Comparison of ENCODE assay signal across 9 mouse cellular contexts in the genomic region with DNA sequence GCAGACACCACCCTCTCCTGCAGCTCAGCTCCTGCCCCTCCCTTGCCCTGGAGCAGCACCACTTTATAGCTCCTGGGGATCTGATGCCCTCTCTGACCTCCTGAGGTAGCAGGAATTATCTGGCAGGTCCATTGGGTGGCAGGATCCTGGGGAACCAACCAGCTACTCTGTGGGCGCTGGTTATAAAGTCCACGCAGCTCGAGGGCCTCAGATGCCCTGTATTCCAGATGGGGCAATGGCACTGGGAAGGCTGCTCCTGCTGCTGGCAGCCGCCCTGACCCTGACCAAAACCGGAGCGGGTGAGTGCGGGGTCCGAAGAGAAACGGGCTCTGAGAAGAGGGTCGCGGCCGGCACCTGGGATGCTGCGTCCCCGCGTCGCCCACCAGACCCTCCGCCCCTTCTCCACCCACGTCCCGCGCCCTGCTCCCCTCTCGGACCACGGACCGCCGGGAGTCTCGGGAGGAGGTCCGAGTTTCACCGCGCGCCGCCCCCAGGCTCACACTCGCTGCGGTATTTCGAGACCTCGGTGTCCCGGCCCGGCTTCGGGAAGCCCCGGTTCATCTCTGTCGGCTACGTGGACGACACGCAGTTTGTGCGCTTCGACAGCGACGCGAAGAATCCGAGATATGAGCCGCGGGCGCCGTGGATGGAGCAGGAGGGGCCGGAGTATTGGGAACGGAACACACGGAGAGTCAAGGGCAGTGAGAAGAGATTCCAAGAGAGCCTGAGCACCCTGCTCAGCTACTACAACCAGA. TPM values are rescaled to one million over a fixed set of nuclear protein-coding genes. Genes with fewer than 3 reads are reported as not detected.
A peak's percentile ranks its signal among the peaks of the same experiment; 100 is the strongest.
DNase-seq lines count a peak whose midpoint lies in the region; ATAC-seq and TF ChIP-seq lines count a peak whose summit lies in the region.
"Had no signal": no experiment of that assay in that cellular context is flagged by ENCODE, and none has a peak within 500 bp of the region (broad histone marks: within the 10 kb centered on the region; RNA-seq: fewer than 3 reads in every experiment).

A gene (plus strand): TSS at position 79 of the 755 bp plus-strand sequence.

- no peaks in the 10 kb centered on the region for H3K9me3 ChIP-seq in forebrain, embryonic 13.5 days (replicated peaks)
- H3K9me3 ChIP-seq in liver, embryonic 11.5 days (ENCODE audit: control insufficient read depth, low read length) = no peaks in the 10 kb centered on the region
- H3K9me3 ChIP-seq in stomach, embryonic 15.5 days = no peaks in the 10 kb centered on the region

- no peaks in the 10 kb centered on the region for H3K36me3 ChIP-seq in testis, adult 2 months (ENCODE audit: control insufficient read depth, insufficient read depth, low read length)
- H3K36me3 ChIP-seq in forebrain, embryonic 13.5 days (ENCODE audit: poor library complexity, severe bottlenecking) = no peaks in the 10 kb centered on the region
- no peaks in the 10 kb centered on the region for H3K36me3 ChIP-seq in liver, embryonic 11.5 days (ENCODE audit: control insufficient read depth, insufficient read depth, low read length)
- no peaks in the 10 kb centered on the region for H3K36me3 ChIP-seq in stomach, embryonic 15.5 days

- H3K27me3 ChIP-seq in testis, adult 2 months (ENCODE audit: control insufficient read depth, insufficient read depth, low read length) = no peaks in the 10 kb centered on the region; the same call in 1 of the 2 replicates
- peaks cover 49% of the 10 kb centered on the region for H3K27me3 ChIP-seq in forebrain, embryonic 13.5 days
- peaks cover 21% of the 10 kb centered on the region for H3K27me3 ChIP-seq in liver, embryonic 11.5 days (replicated peaks; ENCODE audit: control insufficient read depth, insufficient read depth, low read length)
- peaks cover 17% of the 10 kb centered on the region; the same call in 1 of the 2 replicates for H3K27me3 ChIP-seq in stomach, embryonic 15.5 days (replicated peaks)

- no peak for ATAC-seq in forebrain, embryonic 13.5 days
- no peak for ATAC-seq in liver, embryonic 11.5 days (replicated peaks; ENCODE audit: low FRiP score)
- no peak for ATAC-seq in stomach, embryonic 15.5 days (ENCODE audit: insufficient read depth, low FRiP score, low read depth)

- 2% methylated on average over 52 of the region's 55 CpGs for WGBS in forebrain, embryonic 13.5 days
- WGBS in liver, embryonic 11.5 days = 4% methylated on average over 55 of the region's 55 CpGs
- 2% methylated on average over 55 of the region's 55 CpGs for WGBS in stomach, embryonic 15.5 days

- H3K9ac ChIP-seq in forebrain, embryonic 13.5 days = no peak within 1 kb of the TSS
- H3K9ac ChIP-seq in liver, embryonic 11.5 days (ENCODE audit: low read depth, low read length) = no peak within 1 kb of the TSS
- no peak within 1 kb of the TSS for H3K9ac ChIP-seq in stomach, embryonic 15.5 days

- TF ChIP-seq CTCF in testis, adult 2 months (IDR thresholded peaks at IDR 0.05; ENCODE audit: control insufficient read depth, insufficient read depth, insufficient replicate concordance, low read depth, low read length) = no peak

- H3K4me1 ChIP-seq in testis, adult 2 months (ENCODE audit: control insufficient read depth, insufficient read depth, low read length) = peaks cover 12% of the 10 kb centered on the region
- H3K4me1 ChIP-seq in forebrain, embryonic 13.5 days = peaks cover 7% of the 10 kb centered on the region
- H3K4me1 ChIP-seq in liver, embryonic 11.5 days (replicated peaks; ENCODE audit: control insufficient read depth, insufficient read depth, low read length) = no peaks in the 10 kb centered on the region; the same call in 1 of the 2 replicates
- H3K4me1 ChIP-seq in stomach, embryonic 15.5 days = peaks cover 11% of the 10 kb centered on the region; the same call in 1 of the 2 replicates

- H3K4me3 ChIP-seq in testis, adult 2 months (ENCODE audit: control insufficient read depth, low read depth, low read length) = peak within 1 kb of the TSS; percentile 32
- peak within 1 kb of the TSS; percentile 33 for H3K4me3 ChIP-seq in forebrain, embryonic 13.5 days
- peak within 1 kb of the TSS; percentile 42 for H3K4me3 ChIP-seq in liver, embryonic 11.5 days (ENCODE audit: low read depth, low read length)
- peak within 1 kb of the TSS; percentile 28 for H3K4me3 ChIP-seq in stomach, embryonic 15.5 days (replicated peaks)

- TF ChIP-seq POLR2A in testis, adult 2 months (IDR thresholded peaks at IDR 0.05; ENCODE audit: control insufficient read depth, low read depth, low read length) = no peak

- H3K4me2 ChIP-seq in forebrain, embryonic 13.5 days = peak within 1 kb of the TSS; percentile 60
- peak within 1 kb of the TSS; percentile 63 for H3K4me2 ChIP-seq in liver, embryonic 11.5 days
- H3K4me2 ChIP-seq in stomach, embryonic 15.5 days = peak within 1 kb of the TSS; percentile 67

- no peak within 1 kb of the TSS for H3K27ac ChIP-seq in testis, adult 2 months (ENCODE audit: control insufficient read depth, insufficient read depth, low read depth, low read length)
- H3K27ac ChIP-seq in forebrain, embryonic 13.5 days = no peak within 1 kb of the TSS
- H3K27ac ChIP-seq in liver, embryonic 11.5 days (ENCODE audit: low read depth, low read length) = no peak within 1 kb of the TSS
- H3K27ac ChIP-seq in stomach, embryonic 15.5 days = no peak within 1 kb of the TSS
- H3K27ac ChIP-seq: macrophage had no signal

- DNase-seq in testis, postnatal 14 days (ENCODE audit: low spot score) = no peak
- DNase-seq in liver, embryonic 11.5 days (ENCODE audit: low spot score) = no peak
- DNase-seq in spleen, postnatal 4 days (ENCODE audit: low spot score in 2 of 2) = no peak
- DNase-seq in cerebellum, postnatal 14 days = no peak
- no peak for DNase-seq in gastrocnemius, postnatal 25 days

RNA-seq across cellular contexts. Expression of the gene that starts here (rescaled TPM):
- not detected in 2 replicates for polyA plus RNA-seq in testis, adult 2 months (2012; rRNA removed)
- polyA plus RNA-seq in forebrain, embryonic 13.5 days (2015; fragmentation: Nextera tagmentation; extraction: Ambion mirVana) = not detected in 2 replicates
- polyA plus RNA-seq in liver, embryonic 11.5 days (2014; fragmentation: Nextera tagmentation; extraction: Ambion mirVana) = 0.40 and 0.60 TPM in 2 replicates
- 0.92 and 1.4 TPM in 2 replicates for polyA plus RNA-seq in stomach, embryonic 15.5 days (2015; fragmentation: Nextera tagmentation; extraction: Ambion mirVana)
- under 1 TPM; 0.20 to 0.86 TPM for total RNA-seq in gastrocnemius, postnatal 25 days (2021)
- polyA plus RNA-seq: macrophage had no signal
